Mouse (Mus musculus): Measurements from ENCODE around the gene Agbl5. TPM values are rescaled to one million over a fixed set of nuclear protein-coding genes. Genes with fewer than 3 reads are reported as not detected.

Gene Agbl5
- 22.6 and 24.1 TPM in 2 replicates for polyA plus RNA-seq (2012; rRNA removed)

- no peaks in the 10 kb centered on the region for H3K36me3 ChIP-seq (ENCODE audit: control insufficient read depth, insufficient read depth, low read length)
- WGBS = under 1% methylated on average over 42 of the region's 42 CpGs
- peak within 1 kb of the TSS; percentile 91 for H3K4me3 ChIP-seq (ENCODE audit: insufficient read depth, low read depth, low read length)
- H3K27ac ChIP-seq (ENCODE audit: insufficient read depth, low read depth, low read length) = peak within 1 kb of the TSS; percentile 75
- no peaks in the 10 kb centered on the region for H3K27me3 ChIP-seq (replicated peaks; ENCODE audit: control insufficient read depth, insufficient read depth, low read length)
- peaks cover 6% of the 10 kb centered on the region; the same call in 1 of the 2 replicates for H3K4me1 ChIP-seq (ENCODE audit: control insufficient read depth, insufficient read depth, low read length)
- TF ChIP-seq CTCF (conservative IDR thresholded peaks at IDR 0.05; ENCODE audit: insufficient read depth, insufficient read length, low read depth, low read length) (no peak), POLR2A (IDR thresholded peaks at IDR 0.05; ENCODE audit: low read depth, low read length) (no peak)
- peak; percentile 96 for DNase-seq
Observed at GRCm38 (mm10) chr5:30888337-30889087, at the start of gene Agbl5. TSS of gene Agbl5 (plus strand) at chr5:30888694.

GRCm38 (mm10) chr5:30839731-30840130 is 48.8 kb upstream of the Agbl5 start:
- Histone ChIP-seq H3K4me3 (ENCODE audit: insufficient read depth, low read depth, low read length) (no peak overlapping the region), H3K4me1 (ENCODE audit: control insufficient read depth, insufficient read depth, low read length) (peaks cover 3% of the 10 kb centered on the region; the same call in 1 of the 2 replicates), H3K36me3 (ENCODE audit: control insufficient read depth, insufficient read depth, low read length) (no peaks in the 10 kb centered on the region), H3K27me3 (replicated peaks; ENCODE audit: control insufficient read depth, insufficient read depth, low read length) (no peaks in the 10 kb centered on the region), H3K27ac (ENCODE audit: insufficient read depth, low read depth, low read length) (no peak overlapping the region)
- 67% methylated on average over 2 of the region's 2 CpGs for WGBS
- TF ChIP-seq CTCF (conservative IDR thresholded peaks at IDR 0.05; ENCODE audit: insufficient read depth, insufficient read length, low read depth, low read length) (no peak), POLR2A (IDR thresholded peaks at IDR 0.05; ENCODE audit: low read depth, low read length) (no peak)
- DNase-seq = peak; percentile 50

GRCm38 (mm10) chr5:30841896-30842295 is 46.6 kb upstream of the Agbl5 start:
- no peak overlapping the region for H3K27ac ChIP-seq (ENCODE audit: insufficient read depth, low read depth, low read length)
- H3K36me3 ChIP-seq (ENCODE audit: control insufficient read depth, insufficient read depth, low read length) = no peaks in the 10 kb centered on the region
- no peak for DNase-seq
- no peaks in the 10 kb centered on the region for H3K27me3 ChIP-seq (replicated peaks; ENCODE audit: control insufficient read depth, insufficient read depth, low read length)
- no peak overlapping the region for H3K4me3 ChIP-seq (ENCODE audit: insufficient read depth, low read depth, low read length)
- peaks cover 6% of the 10 kb centered on the region; the same call in 1 of the 2 replicates for H3K4me1 ChIP-seq (ENCODE audit: control insufficient read depth, insufficient read depth, low read length)
- TF ChIP-seq CTCF (conservative IDR thresholded peaks at IDR 0.05; ENCODE audit: insufficient read depth, insufficient read length, low read depth, low read length) (no peak), POLR2A (IDR thresholded peaks at IDR 0.05; ENCODE audit: low read depth, low read length) (no peak)
- 68% methylated on average over 3 of the region's 3 CpGs for WGBS

GRCm38 (mm10) chr5:30849891-30850555 is 38.5 kb upstream of the Agbl5 start:
- Histone ChIP-seq H3K27ac (ENCODE audit: insufficient read depth, low read depth, low read length) (peak overlapping the region; percentile 49; the same call in 1 of the 2 replicates), H3K4me1 (ENCODE audit: control insufficient read depth, insufficient read depth, low read length) (peaks cover 15% of the 10 kb centered on the region), H3K27me3 (replicated peaks; ENCODE audit: control insufficient read depth, insufficient read depth, low read length) (no peaks in the 10 kb centered on the region), H3K4me3 (ENCODE audit: insufficient read depth, low read depth, low read length) (no peak overlapping the region), H3K36me3 (ENCODE audit: control insufficient read depth, insufficient read depth, low read length) (no peaks in the 10 kb centered on the region)
- 28% methylated on average over 6 of the region's 6 CpGs for WGBS
- TF ChIP-seq CTCF (conservative IDR thresholded peaks at IDR 0.05; ENCODE audit: insufficient read depth, insufficient read length, low read depth, low read length) (no peak), POLR2A (IDR thresholded peaks at IDR 0.05; ENCODE audit: low read depth, low read length) (no peak)
- peak; percentile 76 for DNase-seq

GRCm38 (mm10) chr5:30850556-30850925 is 38.0 kb upstream of the Agbl5 start:
- Histone ChIP-seq H3K27ac (ENCODE audit: insufficient read depth, low read depth, low read length) (peak overlapping the region; percentile 49; the same call in 1 of the 2 replicates), H3K27me3 (replicated peaks; ENCODE audit: control insufficient read depth, insufficient read depth, low read length) (no peaks in the 10 kb centered on the region), H3K36me3 (ENCODE audit: control insufficient read depth, insufficient read depth, low read length) (no peaks in the 10 kb centered on the region), H3K4me3 (ENCODE audit: insufficient read depth, low read depth, low read length) (no peak overlapping the region), H3K4me1 (ENCODE audit: control insufficient read depth, insufficient read depth, low read length) (peaks cover 15% of the 10 kb centered on the region)
- WGBS = 53% methylated on average over 2 of the region's 2 CpGs
- DNase-seq = no peak
- TF ChIP-seq POLR2A (IDR thresholded peaks at IDR 0.05; ENCODE audit: low read depth, low read length) (no peak), CTCF (conservative IDR thresholded peaks at IDR 0.05; ENCODE audit: insufficient read depth, insufficient read length, low read depth, low read length) (no peak)

GRCm38 (mm10) chr5:30853522-30853921 is 35.0 kb upstream of the Agbl5 start:
- no peak overlapping the region for H3K4me3 ChIP-seq (ENCODE audit: insufficient read depth, low read depth, low read length)
- DNase-seq = no peak
- 86% methylated on average over 4 of the region's 4 CpGs for WGBS
- H3K36me3 ChIP-seq (ENCODE audit: control insufficient read depth, insufficient read depth, low read length) = no peaks in the 10 kb centered on the region
- peaks cover 12% of the 10 kb centered on the region for H3K4me1 ChIP-seq (ENCODE audit: control insufficient read depth, insufficient read depth, low read length)
- no peak overlapping the region for H3K27ac ChIP-seq (ENCODE audit: insufficient read depth, low read depth, low read length)
- TF ChIP-seq POLR2A (IDR thresholded peaks at IDR 0.05; ENCODE audit: low read depth, low read length) (no peak), CTCF (conservative IDR thresholded peaks at IDR 0.05; ENCODE audit: insufficient read depth, insufficient read length, low read depth, low read length) (no peak)
- H3K27me3 ChIP-seq (replicated peaks; ENCODE audit: control insufficient read depth, insufficient read depth, low read length) = no peaks in the 10 kb centered on the region

- TF ChIP-seq POLR2A (IDR thresholded peaks at IDR 0.05; ENCODE audit: low read depth, low read length) (no peak), CTCF (conservative IDR thresholded peaks at IDR 0.05; ENCODE audit: insufficient read depth, insufficient read length, low read depth, low read length) (peak; percentile 65)
Observed at GRCm38 (mm10) chr5:30855674-30856073, 32.8 kb upstream of the Agbl5 start.

More at GRCm38 (mm10) chr5:30855674-30856073, 32.8 kb upstream of the Agbl5 start:
- WGBS = 51% methylated on average over 3 of the region's 3 CpGs
- no peak overlapping the region for H3K4me3 ChIP-seq (ENCODE audit: insufficient read depth, low read depth, low read length)
- H3K36me3 ChIP-seq (ENCODE audit: control insufficient read depth, insufficient read depth, low read length) = no peaks in the 10 kb centered on the region
- H3K4me1 ChIP-seq (ENCODE audit: control insufficient read depth, insufficient read depth, low read length) = peaks cover 5% of the 10 kb centered on the region
- no peaks in the 10 kb centered on the region for H3K27me3 ChIP-seq (replicated peaks; ENCODE audit: control insufficient read depth, insufficient read depth, low read length)
- peak; percentile 70 for DNase-seq
- H3K27ac ChIP-seq (ENCODE audit: insufficient read depth, low read depth, low read length) = no peak overlapping the region
